Comparison of ENCODE assay signal across 13 mouse cellular contexts in the genomic region with DNA sequence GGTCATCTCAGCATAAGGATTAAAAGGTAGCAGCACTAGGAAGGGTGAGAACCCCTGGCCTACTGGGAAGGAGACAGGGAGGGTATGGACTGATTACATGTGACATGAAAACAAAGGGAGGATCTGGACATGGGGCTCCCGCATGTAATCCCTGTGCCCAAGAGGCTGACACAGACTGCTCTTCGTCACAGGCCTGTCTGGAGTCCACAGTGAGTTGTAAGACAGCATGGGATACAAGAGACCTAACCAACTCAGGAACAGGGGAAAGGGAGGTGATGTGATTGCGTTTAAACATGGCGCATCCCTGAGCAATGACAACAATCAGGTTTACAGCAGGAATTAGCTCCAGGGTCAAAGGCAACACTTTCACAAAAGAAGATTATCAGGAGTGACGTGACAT.
"Had no signal": no experiment of that assay in that cellular context is flagged by ENCODE, and none has a peak within 500 bp of the region (broad histone marks: within the 10 kb centered on the region; RNA-seq: fewer than 3 reads in every experiment).

No protein-coding gene starts in this region.

- DNase-seq: gastrocnemius, adult 2 months; gastrocnemius, postnatal 10 days; gastrocnemius, postnatal 25 days; heart, adult 18-20 months; heart, postnatal 10 days; heart, postnatal 36 days; kidney, adult 11 months; kidney, adult 2 months; kidney, adult 9 months; kidney, postnatal 14 days; kidney, postnatal 36 days; liver; liver, embryonic 13.5 days had no signal
